Mouse (Mus musculus) urinary bladder, postnatal 36 days (tissue): Measurements from ENCODE around the gene Gjb5.

Experiments used
- DNase-seq, 2 experiments: peaks; one replicate each; pipeline ENCODE4 v3.0.0; 2022; ENCODE audit warnings: low spot score in 2 of 2, mixed read lengths in 1 of 2

The Gjb5 gene

DNA sequence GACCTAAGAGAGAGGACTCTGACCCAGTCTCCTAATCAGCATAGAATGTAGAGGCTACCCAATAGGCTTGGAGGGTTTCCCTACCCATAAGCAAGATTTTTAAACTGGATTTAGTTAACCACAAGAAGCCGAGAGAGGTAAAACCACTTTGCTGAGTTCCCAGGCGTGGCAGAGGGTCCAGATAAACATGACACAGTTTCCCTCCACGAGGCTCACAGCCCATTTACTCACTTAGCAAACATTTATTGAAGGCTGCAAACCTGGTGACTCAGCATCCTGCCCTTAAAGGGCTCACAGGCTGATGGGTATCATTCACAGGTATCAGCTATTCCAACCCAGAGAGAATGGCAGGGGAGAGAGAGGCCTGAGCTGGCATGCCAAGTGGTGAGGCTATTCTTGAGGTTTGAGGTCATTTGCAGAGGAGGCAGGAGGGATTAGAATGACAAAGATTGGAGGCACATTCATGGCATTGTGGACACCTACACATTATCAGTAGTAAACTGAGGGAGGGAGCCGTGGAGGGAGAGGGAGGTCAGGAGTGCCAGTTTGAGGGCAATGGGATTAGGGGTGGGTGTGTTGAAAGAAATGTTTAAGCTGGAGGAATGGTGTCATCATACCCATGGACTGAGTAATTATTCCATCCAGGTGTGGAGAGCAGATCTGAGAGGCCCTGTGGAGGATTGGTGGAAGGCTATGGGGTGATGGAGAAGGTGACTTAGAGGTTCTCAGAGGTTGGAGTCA, 8.3 kb downstream of the Gjb5 start:
- peak in 1 of 2 experiments; percentile 54 for DNase-seq

GRCm38 (mm10) chr4:127345000-127345399, 13.0 kb downstream of the Gjb5 start:
- no peak for DNase-seq

GRCm38 (mm10) chr4:127341372-127341771, 16.6 kb downstream of the Gjb5 start:
- DNase-seq, result no peak

DNA sequence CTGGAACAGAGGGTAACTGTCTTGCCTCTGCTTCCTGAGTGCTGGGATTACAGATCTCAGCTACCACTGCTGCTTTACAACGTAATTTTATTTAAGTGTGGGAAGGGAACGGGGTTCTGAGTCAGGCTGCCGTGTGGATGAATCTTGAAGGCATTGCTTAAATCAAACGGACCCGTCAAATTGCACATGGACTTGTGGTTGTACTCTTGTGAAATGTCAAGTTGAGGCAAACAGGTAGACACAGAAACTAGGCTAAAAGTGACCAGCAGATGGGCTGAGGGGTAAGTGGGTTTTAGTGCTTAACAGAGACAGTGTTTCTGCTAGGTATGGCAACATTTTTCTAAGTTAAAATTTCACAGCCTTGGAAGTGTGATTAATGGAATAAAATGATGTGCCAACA, 20.3 kb downstream of the Gjb5 start:
- DNase-seq, result no peak

DNA sequence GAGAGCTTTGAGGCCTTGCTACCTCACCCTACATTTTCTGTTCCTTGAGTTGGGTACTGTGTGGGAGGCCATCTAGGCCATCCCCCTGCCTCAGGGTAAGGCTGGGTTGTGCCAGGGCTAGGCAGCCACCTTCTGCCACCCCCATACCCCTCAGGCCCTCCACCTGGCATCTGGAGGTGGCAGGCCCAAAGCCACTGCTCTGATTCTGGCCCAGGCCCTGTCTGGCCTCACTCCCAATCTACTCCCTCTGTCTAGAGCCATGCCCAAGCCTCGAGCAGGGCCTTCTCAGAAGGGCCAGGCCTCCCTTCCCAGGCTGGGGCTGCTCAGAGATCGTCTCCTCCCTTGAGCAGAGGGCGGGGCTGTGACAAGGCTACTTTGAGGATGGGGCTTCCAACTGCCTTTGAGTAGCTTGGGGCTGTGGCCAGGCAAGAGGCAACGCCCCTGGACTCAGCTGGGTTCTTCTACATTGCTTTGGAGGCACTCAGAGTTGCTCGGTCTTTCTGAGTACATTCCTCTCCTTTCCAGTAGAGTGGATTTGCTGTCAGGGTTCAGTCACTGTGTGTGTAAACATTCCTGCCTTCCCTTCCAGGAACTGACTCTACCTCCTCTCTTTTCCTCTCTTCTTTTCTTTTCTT, 23.0 kb downstream of the Gjb5 start:
- DNase-seq, result no peak

- DNase-seq, result no peak
These were observed 26.8 kb downstream of the Gjb5 start for GRCm38 (mm10) chr4:127331171-127331570.

- no peak for DNase-seq
These were observed 27.5 kb downstream of the Gjb5 start, which contains the start of gene Gjb3 for GRCm38 (mm10) chr4:127330181-127331100. Gene Gjb3 (minus strand): TSS chr4:127330844.

GRCm38 (mm10) chr4:127329751-127330150, 28.2 kb downstream of the Gjb5 start:
- peak; percentile 46 to 63 for DNase-seq

- DNase-seq, result no peak
These were observed 28.9 kb downstream of the Gjb5 start for GRCm38 (mm10) chr4:127329046-127329445.

DNA sequence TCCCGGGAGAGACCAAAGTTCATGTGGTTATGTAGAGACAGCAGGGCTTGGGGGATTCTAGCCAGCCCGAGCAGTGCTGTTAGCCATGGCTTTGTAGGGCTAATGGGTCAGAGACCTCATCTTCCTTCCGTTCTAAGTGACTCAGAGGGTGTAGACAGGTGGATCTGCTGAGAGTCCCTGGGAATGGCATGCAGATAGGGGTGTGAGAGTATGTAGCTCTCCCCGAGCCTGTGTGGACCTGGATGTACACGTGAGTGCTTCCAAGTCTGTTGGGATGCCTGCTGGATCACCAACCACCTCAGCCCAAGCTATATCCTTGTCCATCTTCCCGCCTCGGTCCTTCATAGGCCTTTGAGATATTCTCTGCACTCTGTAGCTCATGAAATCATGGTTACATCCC, 29.6 kb downstream of the Gjb5 start:
- DNase-seq, result no peak

DNA sequence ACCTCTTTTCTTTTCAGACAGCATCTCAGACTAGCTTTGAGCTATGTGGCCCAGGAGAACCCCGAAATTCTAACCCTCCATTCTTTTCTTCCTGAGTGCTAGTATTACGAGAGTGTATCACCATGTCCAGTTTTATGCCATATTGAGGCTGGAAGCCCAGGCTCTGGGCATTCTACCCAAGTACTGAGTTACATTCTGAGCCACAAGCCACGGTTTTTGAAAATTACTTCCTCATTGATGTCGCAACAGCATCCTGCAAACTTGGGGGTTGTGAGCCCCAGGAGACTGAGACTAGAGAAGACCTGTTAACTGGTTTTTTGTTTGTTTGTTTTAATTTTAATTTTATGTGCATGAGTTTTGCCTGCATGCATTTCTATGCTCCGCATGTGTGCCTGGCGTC, 30.2 kb downstream of the Gjb5 start:
- no peak for DNase-seq

GRCm38 (mm10) chr4:127327258-127327657, 30.7 kb downstream of the Gjb5 start:
- DNase-seq, result no peak

DNA sequence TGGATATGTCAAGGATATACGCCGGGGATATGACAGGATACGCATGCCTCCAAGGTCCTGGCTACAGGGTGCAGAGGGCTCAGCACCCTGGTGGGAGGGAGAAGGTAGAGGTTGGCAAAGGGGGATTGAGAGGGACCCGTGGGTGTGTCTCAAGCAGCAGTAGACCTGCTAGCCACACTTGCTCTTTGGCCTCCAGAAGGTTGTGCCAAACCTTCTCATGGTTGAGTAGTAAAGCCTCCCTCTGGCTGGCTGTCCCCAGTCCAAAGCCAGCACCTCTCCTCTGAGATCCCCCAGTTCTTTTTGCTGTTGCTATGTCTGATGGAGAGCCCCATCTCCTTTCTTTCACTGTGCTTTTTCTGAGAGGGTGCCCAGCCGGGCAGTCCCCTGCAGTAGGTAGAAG, 32.7 kb downstream of the Gjb5 start:
- DNase-seq, result no peak

DNA sequence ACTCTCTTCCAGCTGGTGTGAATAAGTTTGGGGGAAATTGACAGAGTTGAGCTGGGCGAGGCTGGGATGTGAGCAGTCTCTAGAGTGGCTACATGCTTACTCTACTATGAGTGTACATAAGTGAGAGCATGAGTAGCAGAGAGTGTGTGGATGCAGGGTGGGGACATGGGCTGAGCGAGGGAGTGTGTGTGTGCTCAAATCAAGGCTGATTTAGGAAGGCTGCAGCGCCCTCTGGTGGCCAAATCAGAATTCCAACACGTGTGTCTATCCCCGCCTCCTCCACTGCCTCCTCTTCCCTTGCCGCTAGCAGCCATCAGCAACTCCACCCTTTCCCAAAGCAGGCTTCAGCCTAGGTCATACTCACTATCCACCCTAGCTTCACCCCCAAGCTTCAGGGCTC, 33.2 kb downstream of the Gjb5 start:
- peak; percentile 64 to 70 for DNase-seq

DNA sequence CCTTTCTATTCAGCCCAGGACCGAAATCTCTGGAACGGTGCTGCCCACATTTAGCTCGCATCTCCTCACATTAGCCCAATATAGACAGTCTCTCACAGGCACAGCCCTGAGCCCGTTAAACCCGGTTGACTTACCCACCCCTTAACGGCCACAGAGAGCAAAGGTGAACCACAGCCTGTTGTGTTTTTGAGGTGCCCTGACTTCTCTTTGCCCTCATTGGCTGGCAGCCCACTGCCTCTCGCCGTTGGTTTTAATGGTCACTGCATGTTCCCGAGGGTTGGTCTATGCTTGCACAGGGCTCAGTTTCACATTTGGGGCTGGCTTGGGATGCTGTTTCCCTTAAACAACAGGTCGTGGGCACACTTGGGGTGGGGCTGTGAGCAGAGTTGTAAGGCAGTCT, 33.7 kb downstream of the Gjb5 start:
- DNase-seq, result no peak

DNA sequence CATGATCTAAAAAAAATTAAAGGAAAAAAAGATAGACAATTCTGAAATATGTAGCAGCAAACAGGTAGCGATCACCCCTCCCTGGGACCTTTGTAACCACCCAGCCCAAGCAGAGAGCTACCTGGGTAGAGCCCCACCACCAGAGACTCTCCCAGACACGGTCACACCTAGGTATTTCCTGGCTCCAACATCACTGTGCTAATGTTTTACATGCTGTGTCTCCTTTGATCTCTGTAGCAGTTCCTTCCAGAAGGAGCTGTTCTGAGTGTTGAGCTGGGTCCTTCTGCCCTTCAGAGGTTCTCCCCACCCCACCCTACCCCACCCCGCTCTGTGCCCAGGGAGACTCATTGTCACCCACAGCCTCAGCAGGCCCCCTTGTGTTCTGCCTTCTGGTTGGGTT, 34.3 kb downstream of the Gjb5 start:
- no peak for DNase-seq

GRCm38 (mm10) chr4:127319613-127320012, 38.4 kb downstream of the Gjb5 start:
- DNase-seq, result peak; percentile 33 to 43

DNA sequence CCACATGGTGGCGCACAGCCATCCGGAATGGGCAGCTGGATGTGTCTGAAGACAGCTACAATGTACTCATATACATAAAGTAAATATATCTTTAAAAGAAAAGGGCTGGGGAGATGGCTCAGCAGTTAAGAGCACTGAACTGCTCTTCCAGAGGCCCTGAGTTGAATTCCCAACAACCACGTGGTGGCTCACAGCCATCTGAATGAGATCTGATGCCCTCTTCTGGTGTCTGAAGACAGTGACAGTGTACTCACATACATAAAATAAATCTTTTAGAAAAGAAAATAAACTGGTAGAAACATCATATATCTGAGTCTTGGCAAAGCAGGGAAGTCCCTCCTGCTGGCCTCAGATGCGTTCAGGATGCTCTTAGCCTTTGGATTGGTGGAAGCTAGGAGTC, 40.8 kb downstream of the Gjb5 start:
- no peak for DNase-seq

- DNase-seq, result no peak
These were observed 42.2 kb downstream of the Gjb5 start for GRCm38 (mm10) chr4:127315753-127316152.

DNA sequence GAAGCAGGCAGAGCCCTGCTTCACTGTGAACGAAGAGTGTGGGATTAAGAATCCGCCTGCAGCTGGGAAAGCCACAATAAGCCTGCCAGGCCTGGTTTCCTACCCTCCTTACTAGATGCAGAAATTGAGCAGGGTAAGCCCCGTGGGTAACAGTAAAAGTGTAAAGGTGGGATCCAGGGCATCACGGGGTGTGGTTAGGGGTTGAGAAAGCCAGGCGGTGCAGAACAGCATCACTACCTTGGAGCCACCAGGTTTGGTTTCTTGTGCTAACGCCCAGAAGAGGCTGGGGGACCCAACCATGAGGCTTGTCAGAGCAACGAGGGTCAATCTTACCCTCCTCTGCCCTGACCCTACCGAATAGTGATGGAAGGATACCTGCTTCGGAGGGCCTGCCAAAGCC, 43.4 kb downstream of the Gjb5 start:
- no peak for DNase-seq

DNA sequence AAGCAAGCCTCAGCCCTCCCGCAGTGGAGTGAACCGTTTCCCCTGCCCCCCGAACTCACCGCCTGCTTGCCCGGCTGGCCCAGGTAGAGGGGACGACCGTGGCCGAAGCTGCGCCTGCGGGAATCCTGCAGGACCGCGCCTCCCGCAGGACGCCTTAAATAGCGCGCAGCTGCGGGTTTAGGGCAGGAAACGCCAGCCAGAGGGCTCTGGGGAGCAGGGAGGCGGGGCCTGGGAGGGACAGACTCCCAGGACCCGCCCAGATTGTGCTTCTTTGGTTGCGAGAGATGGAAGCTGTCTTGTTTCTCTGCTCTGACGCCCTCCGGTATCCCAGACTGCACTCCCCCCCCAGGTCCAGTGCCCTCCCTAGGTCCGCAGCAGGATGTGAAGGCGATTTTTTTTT, 44.1 kb downstream of the Gjb5 start, which contains the start of gene Gja4:
Gene Gja4, minus strand, starts transcription at position 179 of the 400 bp plus-strand sequence.
- peak; percentile 48 to 77 for DNase-seq

GRCm38 (mm10) chr4:127312349-127312748, 45.6 kb downstream of the Gjb5 start:
- no peak for DNase-seq
